ENCODE assay signal across 17 mouse cellular contexts in genomic region chr11:118151423-118152180, GRCm38 (mm10). TPM values are rescaled to one million over a fixed set of nuclear protein-coding genes. Genes with fewer than 3 reads are reported as not detected.
DNase-seq lines count a peak whose midpoint lies in the region; ATAC-seq and TF ChIP-seq lines count a peak whose summit lies in the region.
"Had no signal": no experiment of that assay in that cellular context is flagged by ENCODE, and none has a peak within 500 bp of the region (broad histone marks: within the 10 kb centered on the region; RNA-seq: fewer than 3 reads in every experiment).

No protein-coding gene starts in this region.

- no peaks in the 10 kb centered on the region for H3K79me2 ChIP-seq in MEL (ENCODE audit: control insufficient read depth, insufficient read depth, low read length, poor library complexity)

- no peaks in the 10 kb centered on the region for H3K27me3 ChIP-seq in heart, embryonic 13.5 days (replicated peaks)
- H3K27me3 ChIP-seq in liver, postnatal 0 days (ENCODE audit: insufficient read depth, low read length) = no peaks in the 10 kb centered on the region
- no peaks in the 10 kb centered on the region for H3K27me3 ChIP-seq in liver, embryonic 11.5 days (replicated peaks; ENCODE audit: control insufficient read depth, insufficient read depth, low read length)
- H3K27me3 ChIP-seq in MEL (ENCODE audit: control insufficient read depth in 1 of 2, insufficient read depth in 2 of 2, low read length in 2 of 2) = no peaks in the 10 kb centered on the region
- no peaks in the 10 kb centered on the region for H3K27me3 ChIP-seq in stomach, postnatal 0 days (ENCODE audit: control insufficient read depth, insufficient read depth, low read length)
- H3K27me3 ChIP-seq in kidney, embryonic 15.5 days = no peaks in the 10 kb centered on the region
- H3K27me3 ChIP-seq: embryonic facial prominence, embryonic 13.5 days; liver, embryonic 15.5 days; neural tube, embryonic 13.5 days; stomach, embryonic 15.5 days had no signal

- TF ChIP-seq EP300 in liver, postnatal 0 days (IDR thresholded peaks at IDR 0.05; ENCODE audit: low read depth) = no peak
- no peak for TF ChIP-seq EP300 in MEL (IDR thresholded peaks at IDR 0.05; ENCODE audit: low read depth in 1 of 2, low read length in 2 of 2)
- no peak for TF ChIP-seq EP300 in stomach, postnatal 0 days (optimal IDR thresholded peaks at IDR 0.05)

- H3K4me1 ChIP-seq in heart, embryonic 13.5 days = peaks cover 51% of the 10 kb centered on the region
- H3K4me1 ChIP-seq in liver, postnatal 0 days (ENCODE audit: insufficient read depth) = peaks cover 20% of the 10 kb centered on the region
- no peaks in the 10 kb centered on the region for H3K4me1 ChIP-seq in liver, embryonic 11.5 days (replicated peaks; ENCODE audit: control insufficient read depth, insufficient read depth, low read length)
- no peaks in the 10 kb centered on the region for H3K4me1 ChIP-seq in MEL (ENCODE audit: control insufficient read depth in 1 of 2, insufficient read depth in 2 of 2, low read length in 2 of 2)
- no peaks in the 10 kb centered on the region for H3K4me1 ChIP-seq in stomach, postnatal 0 days (replicated peaks; ENCODE audit: control insufficient read depth, insufficient read depth)
- H3K4me1 ChIP-seq in kidney, embryonic 15.5 days = peaks cover 11% of the 10 kb centered on the region
- H3K4me1 ChIP-seq: forebrain, embryonic 10.5 days had no signal

- no peak for TF ChIP-seq RAD21 in MEL (IDR thresholded peaks at IDR 0.05; ENCODE audit: low read depth, low read length)

- no peak overlapping the region for H3K4me2 ChIP-seq in heart, embryonic 13.5 days
- no peak overlapping the region for H3K4me2 ChIP-seq in liver, postnatal 0 days (ENCODE audit: low read depth, low read length)
- H3K4me2 ChIP-seq in liver, embryonic 11.5 days = no peak overlapping the region
- no peak overlapping the region for H3K4me2 ChIP-seq in stomach, postnatal 0 days (replicated peaks; ENCODE audit: low read depth)
- no peak overlapping the region for H3K4me2 ChIP-seq in kidney, embryonic 15.5 days
- H3K4me2 ChIP-seq: embryonic facial prominence, embryonic 13.5 days; liver, embryonic 15.5 days; neural tube, embryonic 13.5 days; stomach, embryonic 15.5 days had no signal

- WGBS in heart, embryonic 13.5 days = 75% methylated on average over 5 of the region's 5 CpGs
- 80% methylated on average over 5 of the region's 5 CpGs for WGBS in liver, postnatal 0 days (ENCODE audit: insufficient replicate concordance)
- 86% methylated on average over 5 of the region's 5 CpGs for WGBS in liver, embryonic 11.5 days
- 84% methylated on average over 5 of the region's 5 CpGs for WGBS in stomach, postnatal 0 days
- 89% methylated on average over 5 of the region's 5 CpGs for WGBS in kidney, embryonic 15.5 days

- no peak overlapping the region for H3K4me3 ChIP-seq in heart, embryonic 13.5 days
- no peak overlapping the region for H3K4me3 ChIP-seq in liver, postnatal 0 days (ENCODE audit: low read depth, low read length)
- H3K4me3 ChIP-seq in liver, embryonic 11.5 days (ENCODE audit: low read depth, low read length) = no peak overlapping the region
- no peak overlapping the region for H3K4me3 ChIP-seq in MEL (ENCODE audit: control insufficient read depth in 1 of 2, insufficient read depth in 1 of 2, low read depth in 2 of 2, low read length in 2 of 2)
- no peak overlapping the region for H3K4me3 ChIP-seq in stomach, postnatal 0 days (ENCODE audit: low read depth, low read length)
- H3K4me3 ChIP-seq in kidney, embryonic 15.5 days (replicated peaks) = no peak overlapping the region
- H3K4me3 ChIP-seq: embryonic facial prominence, embryonic 13.5 days; forebrain, embryonic 10.5 days; liver, embryonic 15.5 days; neural tube, embryonic 13.5 days; stomach, embryonic 15.5 days had no signal

- H3K36me3 ChIP-seq in heart, embryonic 13.5 days = peaks cover 6% of the 10 kb centered on the region; the same call in 1 of the 2 replicates
- H3K36me3 ChIP-seq in liver, postnatal 0 days (replicated peaks; ENCODE audit: insufficient read depth, low read length) = no peaks in the 10 kb centered on the region
- no peaks in the 10 kb centered on the region for H3K36me3 ChIP-seq in liver, embryonic 11.5 days (ENCODE audit: control insufficient read depth, insufficient read depth, low read length)
- no peaks in the 10 kb centered on the region for H3K36me3 ChIP-seq in MEL (ENCODE audit: control insufficient read depth in 1 of 2, insufficient read depth in 2 of 2, low read length in 2 of 2)
- no peaks in the 10 kb centered on the region for H3K36me3 ChIP-seq in stomach, postnatal 0 days (ENCODE audit: control insufficient read depth, insufficient read depth, low read length)
- H3K36me3 ChIP-seq in kidney, embryonic 15.5 days = no peaks in the 10 kb centered on the region
- H3K36me3 ChIP-seq: forebrain, embryonic 10.5 days; liver, embryonic 15.5 days; neural tube, embryonic 13.5 days; stomach, embryonic 15.5 days had no signal

- peak overlapping the region; percentile 92 for H3K27ac ChIP-seq in heart, embryonic 13.5 days (replicated peaks)
- H3K27ac ChIP-seq in liver, postnatal 0 days (ENCODE audit: low read depth) = no peak overlapping the region
- H3K27ac ChIP-seq in liver, embryonic 11.5 days (ENCODE audit: low read depth, low read length) = no peak overlapping the region
- H3K27ac ChIP-seq in MEL (ENCODE audit: control insufficient read depth, low read depth, low read length) = no peak overlapping the region
- no peak overlapping the region for H3K27ac ChIP-seq in stomach, postnatal 0 days (replicated peaks)
- H3K27ac ChIP-seq in kidney, embryonic 15.5 days = no peak overlapping the region
- H3K27ac ChIP-seq: forebrain, embryonic 10.5 days; kidney, postnatal 0 days; liver, embryonic 15.5 days; neural tube, embryonic 13.5 days had no signal

- H3K9me3 ChIP-seq in heart, embryonic 13.5 days = peaks cover 10% of the 10 kb centered on the region
- no peaks in the 10 kb centered on the region for H3K9me3 ChIP-seq in liver, postnatal 0 days (ENCODE audit: low read length)
- H3K9me3 ChIP-seq in liver, embryonic 11.5 days (ENCODE audit: control insufficient read depth, low read length) = no peaks in the 10 kb centered on the region; the same call in 1 of the 2 replicates
- no peaks in the 10 kb centered on the region for H3K9me3 ChIP-seq in MEL (replicated peaks; ENCODE audit: insufficient read depth, low read length)
- no peaks in the 10 kb centered on the region for H3K9me3 ChIP-seq in stomach, postnatal 0 days (ENCODE audit: control insufficient read depth, low read length)
- H3K9me3 ChIP-seq in kidney, embryonic 15.5 days (replicated peaks) = no peaks in the 10 kb centered on the region
- H3K9me3 ChIP-seq: liver, embryonic 15.5 days; neural tube, embryonic 13.5 days; stomach, embryonic 15.5 days had no signal

- TF ChIP-seq POLR2A in MEL (IDR thresholded peaks at IDR 0.05; ENCODE audit: control insufficient read depth in 1 of 2, insufficient read depth in 1 of 2, low read depth in 1 of 2, low read length in 2 of 2, poor library complexity in 1 of 2) = no peak

- H3K9ac ChIP-seq in heart, embryonic 13.5 days = no peak overlapping the region
- no peak overlapping the region for H3K9ac ChIP-seq in liver, postnatal 0 days (replicated peaks)
- H3K9ac ChIP-seq in liver, embryonic 11.5 days (ENCODE audit: low read depth, low read length) = no peak overlapping the region
- no peak overlapping the region for H3K9ac ChIP-seq in MEL (ENCODE audit: control insufficient read depth, low read depth, low read length, poor library complexity, severe bottlenecking)
- H3K9ac ChIP-seq in stomach, postnatal 0 days (ENCODE audit: low read length) = no peak overlapping the region
- no peak overlapping the region for H3K9ac ChIP-seq in kidney, embryonic 15.5 days
- H3K9ac ChIP-seq: embryonic facial prominence, embryonic 13.5 days; liver, embryonic 15.5 days; neural tube, embryonic 13.5 days; stomach, embryonic 15.5 days had no signal

- peak; percentile 28; the same call in 1 of the 2 replicates for TF ChIP-seq CTCF in liver, postnatal 0 days (IDR thresholded peaks at IDR 0.05; ENCODE audit: low read depth)
- peak; percentile 30 to 38 (median 36); a peak in 5 of 6 replicates for TF ChIP-seq CTCF in MEL (IDR thresholded peaks at IDR 0.05 in 2 of 3, conservative IDR thresholded peaks at IDR 0.05 in 1 of 3; ENCODE audit: control insufficient read depth in 1 of 3, insufficient read depth in 1 of 3, low read depth in 2 of 3, low read length in 3 of 3, poor library complexity in 1 of 3, severe bottlenecking in 1 of 3)
- TF ChIP-seq CTCF in stomach, postnatal 0 days (IDR thresholded peaks at IDR 0.05; ENCODE audit: low read depth) = peak; percentile 34; the same call in 1 of the 2 replicates

- ATAC-seq in heart, embryonic 13.5 days (ENCODE audit: extremely low read depth, insufficient number of reproducible peaks, low FRiP score, low TSS enrichment) = no peak
- no peak for ATAC-seq in liver, postnatal 0 days
- no peak for ATAC-seq in liver, embryonic 11.5 days (replicated peaks; ENCODE audit: low FRiP score)
- ATAC-seq in stomach, postnatal 0 days (ENCODE audit: low FRiP score, low TSS enrichment) = no peak
- ATAC-seq in kidney, embryonic 15.5 days (replicated peaks; ENCODE audit: low FRiP score) = no peak
- ATAC-seq: midbrain, embryonic 16.5 days had no signal

- no peak for DNase-seq in heart, adult 8-10 months (ENCODE audit: low spot score)
- DNase-seq in liver, postnatal 0 days = no peak
- no peak for DNase-seq in liver, embryonic 11.5 days (ENCODE audit: low spot score)
- peak; percentile 17 for DNase-seq in MEL (ENCODE audit: low read depth, low spot score)
- no peak for DNase-seq in stomach, postnatal 0 days (ENCODE audit: low spot score)
- DNase-seq: cerebellum, postnatal 25 days; lung, postnatal 4 days had no signal

TF ChIP-seq in MEL, 35 proteins besides CTCF, POLR2A, EP300 and RAD21:
- no peak for TF ChIP-seq NELFE (IDR thresholded peaks at IDR 0.05; ENCODE audit: low read depth, low read length)
- no peak for TF ChIP-seq RCOR1 (IDR thresholded peaks at IDR 0.05; ENCODE audit: low read depth, low read length)
TF ChIP-seq in MEL: peak in this region for 0.

RNA-seq across cellular contexts. Expression of gene Dnah17, which starts 21.2 kb away (rescaled TPM):
- polyA plus RNA-seq in heart, embryonic 13.5 days (2015; fragmentation: Nextera tagmentation; extraction: Ambion mirVana) = 0.05 and 0.10 TPM in 2 replicates
- total RNA-seq in heart, adult 8-10 months (2022) = under 1 TPM; 0.03 to 0.66 (median 0.07) TPM
- polyA plus RNA-seq in liver, postnatal 0 days (2015; fragmentation: Nextera tagmentation; extraction: Ambion mirVana) = 0.06 and 0.11 TPM in 2 replicates
- 0.09 and 0.11 TPM in 2 replicates for polyA plus RNA-seq in liver, embryonic 11.5 days (2014; fragmentation: Nextera tagmentation; extraction: Ambion mirVana)
- under 0.01 and 0.04 TPM in 2 replicates for total RNA-seq in MEL (2012; rRNA removed)
- polyA plus RNA-seq in MEL (2012; ENCODE audit: insufficient read depth in 1 of 2, insufficient read length in 2 of 2, low read depth in 1 of 2, low replicate concordance in 2 of 2, missing spikeins in 1 of 2) = under 1 TPM in 1 of 2 experiments, not detected in 1; 0.21 TPM
- polyA plus RNA-seq in stomach, postnatal 0 days (2015; fragmentation: Nextera tagmentation; extraction: Ambion mirVana) = 0.04 and 0.06 TPM in 2 replicates
- 0.17 and 0.22 TPM in 2 replicates for polyA plus RNA-seq in kidney, embryonic 15.5 days (2015; fragmentation: Nextera tagmentation; extraction: Ambion mirVana)
- total RNA-seq: granulocyte monocyte progenitor cell, adult 5-6 weeks had no signal
